Mouse (Mus musculus) lung, embryonic 15.5 days (tissue): Measurements from ENCODE around the gene Hs3st1. TPM values are rescaled to one million over a fixed set of nuclear protein-coding genes. Genes with fewer than 3 reads are reported as not detected.

ENCODE experiments used
- ATAC-seq: fragments of 200-750 bp; cut with Nextera tagmentation; 2 replicates; pipeline ENCODE4 v1.8.0; 2017; ENCODE audit warnings: moderate number of reproducible peaks, borderline replicate concordance; ENCODE audit not compliant: low FRiP score, low TSS enrichment; ENCODE audit errors: extremely low read depth
- H3K27ac ChIP-seq: fragments of 300-500 bp; sonication (generic); 2 replicates; pipeline ENCODE4 v1.5.1; 2015; ENCODE audit warnings: moderate library complexity, mild to moderate bottlenecking, inconsistent platforms
- H3K27me3 ChIP-seq: fragments of 300-500 bp; sonication (generic); 2 replicates; pipeline ENCODE4 v1.6.1; 2015; ENCODE audit warnings: inconsistent platforms
- H3K36me3 ChIP-seq: fragments of 300-500 bp; sonication (generic); 2 replicates; pipeline ENCODE4 v1.6.1; 2015; ENCODE audit warnings: inconsistent platforms
- H3K4me1 ChIP-seq: fragments of 300-500 bp; sonication (generic); 2 replicates; pipeline ENCODE4 v1.6.1; 2015; ENCODE audit warnings: inconsistent platforms
- H3K4me2 ChIP-seq: fragments of 300-500 bp; sonication (generic); 2 replicates; pipeline ENCODE4 v1.6.1; 2015; ENCODE audit warnings: inconsistent platforms, mild to moderate bottlenecking, moderate library complexity
- H3K4me3 ChIP-seq: fragments of 300-500 bp; sonication (generic); 2 replicates; pipeline ENCODE4 v1.5.1; 2015; ENCODE audit warnings: mild to moderate bottlenecking, inconsistent platforms
- H3K9ac ChIP-seq: fragments of 300-500 bp; sonication (generic); 2 replicates; pipeline ENCODE4 v1.6.1; 2015; ENCODE audit warnings: inconsistent platforms
- H3K9me3 ChIP-seq: fragments of 300-500 bp; sonication (generic); 2 replicates; pipeline ENCODE4 v1.6.1; 2016; ENCODE audit warnings: inconsistent platforms
- WGBS: fragments of 180-500 bp; shearing (Covaris S2); methylation state at CpG from one replicate; pipeline ENCODE4 v1.1.7; 2015; 5-methylcytosine and 5-hydroxymethylcytosine counted together
- polyA plus RNA-seq: library from polyadenylated mRNA; unstranded; fragments of >200 nt; fragmentation: Nextera tagmentation; extraction: Ambion mirVana; gene quantifications from 2 replicates; pipeline ENCODE4 v1.2.1, GENCODE M21; 2015

Gene Hs3st1
- polyA plus RNA-seq, 1 experiment from 2014 or later: 2.6 TPM

DNA sequence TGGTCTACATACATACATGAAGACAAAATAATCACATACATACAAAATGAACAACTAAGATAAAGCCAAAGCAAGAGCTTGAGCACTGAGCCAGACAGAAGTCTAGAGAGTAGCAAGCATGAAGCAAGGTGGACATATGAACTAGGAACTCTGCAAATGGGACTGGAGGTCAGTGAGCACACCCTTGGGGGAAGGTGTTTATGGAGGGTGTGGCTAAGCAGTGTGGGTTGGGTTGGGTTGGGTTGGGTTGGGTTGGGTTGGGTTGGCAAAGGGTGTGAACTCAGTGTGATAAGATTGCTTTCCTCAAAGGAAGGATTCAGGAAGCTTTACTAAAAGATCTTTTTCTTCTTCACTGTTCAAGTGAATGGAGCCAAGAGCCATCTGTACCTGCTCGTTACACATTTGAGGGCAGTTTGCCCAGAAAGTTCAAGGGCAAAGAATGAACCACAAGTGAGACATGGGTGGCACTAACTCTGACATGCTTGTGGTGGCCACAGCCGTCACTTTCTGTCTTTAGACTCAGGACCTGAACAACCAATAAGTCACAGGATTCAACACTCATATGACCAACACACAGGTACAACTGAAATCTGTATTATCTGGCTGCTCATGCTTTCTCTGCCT, 137.8 kb downstream of the Hs3st1 start:
- ATAC-seq: no peak
- Histone ChIP-seq H3K27me3 (no peaks in the 10 kb centered on the region), H3K9me3 (no peaks in the 10 kb centered on the region), H3K4me2 (no peak overlapping the region), H3K9ac (no peak overlapping the region), H3K4me3 (no peak overlapping the region), H3K36me3 (no peaks in the 10 kb centered on the region), H3K4me1 (no peaks in the 10 kb centered on the region), H3K27ac (no peak overlapping the region)
- WGBS: 72% methylated on average over 2 of the region's 2 CpGs

- H3K36me3 ChIP-seq: no peaks in the 10 kb centered on the region
- no peak overlapping the region for H3K4me2 ChIP-seq
- no peaks in the 10 kb centered on the region for H3K9me3 ChIP-seq
- 87% methylated on average over 7 of the region's 7 CpGs for WGBS
- no peak overlapping the region for H3K9ac ChIP-seq
- H3K27ac ChIP-seq: no peak overlapping the region
- H3K4me1 ChIP-seq: no peaks in the 10 kb centered on the region
- ATAC-seq: no peak
- no peak overlapping the region for H3K4me3 ChIP-seq
- H3K27me3 ChIP-seq: no peaks in the 10 kb centered on the region
Measured at GRCm38 (mm10) chr5:39615202-39615601, 140.1 kb downstream of the Hs3st1 start.

DNA sequence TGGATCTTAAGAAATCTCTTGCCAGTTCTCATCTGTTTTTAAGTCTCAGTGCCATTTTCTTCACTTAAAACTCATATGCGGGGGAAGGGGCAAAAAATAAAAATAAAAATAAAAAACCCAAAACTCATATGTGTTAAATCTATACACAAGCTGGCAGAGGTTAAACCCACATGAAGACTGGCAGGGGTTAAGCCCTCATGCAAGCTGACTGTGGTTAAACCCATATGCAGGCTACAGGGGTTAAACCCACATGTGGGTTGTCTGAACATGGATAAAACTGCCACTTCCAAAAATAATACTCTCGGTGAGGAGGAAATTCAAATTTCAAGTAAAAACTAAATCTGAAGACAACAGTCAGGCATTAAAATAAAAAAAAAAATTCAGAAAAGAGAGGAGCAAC, 141.7 kb downstream of the Hs3st1 start:
- no peak for ATAC-seq
- Histone ChIP-seq H3K27ac (no peak overlapping the region), H3K4me2 (no peak overlapping the region), H3K9me3 (no peaks in the 10 kb centered on the region), H3K36me3 (no peaks in the 10 kb centered on the region), H3K9ac (no peak overlapping the region), H3K27me3 (no peaks in the 10 kb centered on the region), H3K4me1 (no peaks in the 10 kb centered on the region), H3K4me3 (no peak overlapping the region)
- 76% methylated on average over 2 of the region's 2 CpGs for WGBS

DNA sequence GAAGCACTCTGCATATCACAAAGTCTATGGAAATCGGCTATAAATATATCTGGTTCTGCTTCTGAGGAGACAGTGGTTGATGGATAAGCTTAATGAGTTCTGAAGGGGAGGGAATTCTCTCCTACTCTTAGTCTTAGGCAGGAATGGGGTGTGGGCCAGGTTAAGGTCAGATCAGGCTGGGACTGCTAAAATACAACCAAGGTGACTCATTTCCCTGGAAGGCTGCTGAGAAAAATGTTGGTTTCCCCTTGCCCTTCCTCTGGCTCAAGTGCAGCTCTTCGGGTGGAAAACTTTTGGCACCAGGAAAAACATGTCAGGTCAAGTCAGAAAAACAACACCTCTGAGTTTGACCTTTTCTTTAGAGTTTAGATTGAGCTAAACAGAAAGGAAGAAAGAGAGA, 143.0 kb downstream of the Hs3st1 start:
- Histone ChIP-seq H3K36me3 (no peaks in the 10 kb centered on the region), H3K4me3 (no peak overlapping the region), H3K27me3 (no peaks in the 10 kb centered on the region), H3K27ac (no peak overlapping the region), H3K9ac (no peak overlapping the region), H3K9me3 (no peaks in the 10 kb centered on the region), H3K4me1 (no peaks in the 10 kb centered on the region), H3K4me2 (no peak overlapping the region)
- 37% methylated on average over 2 of the region's 2 CpGs for WGBS
- no peak for ATAC-seq

GRCm38 (mm10) chr5:39608260-39608659, 147.0 kb downstream of the Hs3st1 start:
- no peak for ATAC-seq
- Histone ChIP-seq H3K4me2 (no peak overlapping the region), H3K9me3 (no peaks in the 10 kb centered on the region), H3K27ac (no peak overlapping the region), H3K9ac (no peak overlapping the region), H3K4me1 (no peaks in the 10 kb centered on the region), H3K4me3 (no peak overlapping the region), H3K36me3 (no peaks in the 10 kb centered on the region), H3K27me3 (no peaks in the 10 kb centered on the region)
- 53% methylated on average over 1 of the region's 1 CpGs for WGBS

DNA sequence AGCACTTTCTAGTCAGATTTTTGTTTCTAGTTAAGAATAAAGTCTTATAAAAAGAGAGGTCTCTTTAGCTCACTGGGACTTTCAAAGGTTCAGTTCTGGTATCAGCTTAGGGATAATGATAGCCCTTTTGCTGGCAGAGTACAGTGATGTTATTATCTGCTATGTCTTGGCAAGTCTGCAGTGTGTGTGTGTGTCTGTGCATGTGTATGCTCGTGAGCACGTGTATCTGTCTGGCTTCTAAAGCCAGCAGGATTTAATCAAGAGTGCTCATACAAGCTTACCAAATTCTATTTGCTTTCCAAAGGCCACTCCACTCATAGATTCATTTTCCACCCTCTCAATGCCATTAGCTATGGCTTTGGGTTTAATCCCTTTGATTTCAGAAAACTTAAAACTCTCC, 160.5 kb downstream of the Hs3st1 start:
- Histone ChIP-seq H3K4me3 (no peak overlapping the region), H3K4me1 (no peaks in the 10 kb centered on the region), H3K9ac (no peak overlapping the region), H3K27me3 (no peaks in the 10 kb centered on the region), H3K9me3 (no peaks in the 10 kb centered on the region), H3K27ac (no peak overlapping the region), H3K36me3 (no peaks in the 10 kb centered on the region), H3K4me2 (no peak overlapping the region)
- no peak for ATAC-seq
- WGBS: 48% methylated on average over 2 of the region's 2 CpGs
